Mouse (Mus musculus): Measurements from ENCODE around the gene Adam1a. TPM values are rescaled to one million over a fixed set of nuclear protein-coding genes. Genes with fewer than 3 reads are reported as not detected.

Adam1a gene
- polyA plus RNA-seq, 1 experiment from 2014 or later, result 3.8 TPM

GRCm38 (mm10) chr5:121469566-121469965, 75.7 kb downstream of the Adam1a start:
- Histone ChIP-seq H3K4me2 (replicated peaks) (no peak overlapping the region), H3K27me3 (no peaks in the 10 kb centered on the region), H3K4me3 (no peak overlapping the region), H3K27ac (no peak overlapping the region), H3K4me1 (no peaks in the 10 kb centered on the region), H3K9me3 (replicated peaks) (no peaks in the 10 kb centered on the region), H3K36me3 (no peaks in the 10 kb centered on the region), H3K9ac (no peak overlapping the region)
- 55% methylated on average over 3 of the region's 3 CpGs for whole genome bisulfite sequencing
- no peak for ATAC-seq (ENCODE audit: low FRiP score)

Other genes with a start within 250 kb of the Adam1a start
- 115 and 116 TPM in 2 replicates for gene Trafd1, start 159.8 kb downstream of the Adam1a start, polyA plus RNA-seq (2016; fragmentation: Nextera tagmentation; extraction: Ambion mirVana)
- gene Naa25, start 147.5 kb downstream of the Adam1a start, polyA plus RNA-seq (2016; fragmentation: Nextera tagmentation; extraction: Ambion mirVana), result 42.7 and 43.3 TPM in 2 replicates
- 1.4 and 1.8 TPM in 2 replicates for gene Tmem116, start 93.6 kb downstream of the Adam1a start, polyA plus RNA-seq (2016; fragmentation: Nextera tagmentation; extraction: Ambion mirVana)
- gene Erp29, start 93.0 kb downstream of the Adam1a start, polyA plus RNA-seq (2016; fragmentation: Nextera tagmentation; extraction: Ambion mirVana), result 139 and 145 TPM in 2 replicates
- not detected in 2 replicates for gene Adam1b, start 42.0 kb downstream of the Adam1a start, polyA plus RNA-seq (2016; fragmentation: Nextera tagmentation; extraction: Ambion mirVana)
- gene Gm42878, start within 50 bp of the Adam1a start, polyA plus RNA-seq (2016; fragmentation: Nextera tagmentation; extraction: Ambion mirVana), result not detected in 2 replicates
- 62.8 and 63.0 TPM in 2 replicates for gene Mapkapk5, start 423 bp upstream of the Adam1a start, polyA plus RNA-seq (2016; fragmentation: Nextera tagmentation; extraction: Ambion mirVana)
- gene Aldh2, start 48.3 kb upstream of the Adam1a start, polyA plus RNA-seq (2016; fragmentation: Nextera tagmentation; extraction: Ambion mirVana), result 133 and 138 TPM in 2 replicates
- 2.2 and 2.5 TPM in 2 replicates for gene Acad12, start 73.5 kb upstream of the Adam1a start, polyA plus RNA-seq (2016; fragmentation: Nextera tagmentation; extraction: Ambion mirVana)
- 1.9 TPM in 2 replicates for gene Acad10, start 115.0 kb upstream of the Adam1a start, polyA plus RNA-seq (2016; fragmentation: Nextera tagmentation; extraction: Ambion mirVana)
- gene Brap, start 115.1 kb upstream of the Adam1a start, polyA plus RNA-seq (2016; fragmentation: Nextera tagmentation; extraction: Ambion mirVana), result 51.5 and 52.8 TPM in 2 replicates
- 95.3 and 102 TPM in 2 replicates for gene Atxn2, start 165.9 kb upstream of the Adam1a start, polyA plus RNA-seq (2016; fragmentation: Nextera tagmentation; extraction: Ambion mirVana)